In the genomic region with DNA sequence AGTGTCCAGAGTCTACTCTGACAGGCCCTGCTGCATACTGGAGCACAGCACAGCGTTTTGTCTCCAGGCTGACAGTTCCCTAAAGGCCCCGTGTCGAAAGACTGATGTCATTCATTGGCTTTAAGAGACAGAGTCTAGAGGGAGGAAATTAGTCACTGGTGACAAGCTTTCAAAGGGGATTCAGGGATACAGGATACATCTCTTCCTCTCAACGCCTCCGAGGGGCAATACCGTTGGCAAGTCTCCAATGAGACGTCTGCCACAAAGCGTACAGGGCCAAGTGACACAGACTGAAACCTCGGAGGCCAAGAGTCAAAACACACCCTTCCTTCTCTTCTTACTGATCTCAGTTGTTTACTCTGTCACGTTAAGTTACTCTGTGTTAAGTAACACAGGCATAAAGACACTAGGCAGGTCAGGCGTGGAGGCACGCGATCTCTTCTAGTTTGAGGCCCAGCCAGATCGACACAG, we compare ENCODE assay signal across 9 mouse cellular contexts. TPM values are rescaled to one million over a fixed set of nuclear protein-coding genes. Genes with fewer than 3 reads are reported as not detected.
DNase-seq lines count a peak whose midpoint lies in the region; ATAC-seq and TF ChIP-seq lines count a peak whose summit lies in the region.
"Had no signal": no experiment of that assay in that cellular context is flagged by ENCODE, and none has a peak within 500 bp of the region (broad histone marks: within the 10 kb centered on the region; RNA-seq: fewer than 3 reads in every experiment).

No protein-coding gene starts in this region.

- H3K36me3 ChIP-seq in heart, embryonic 15.5 days = no peaks in the 10 kb centered on the region
- H3K36me3 ChIP-seq in small intestine, adult 2 months (ENCODE audit: control insufficient read depth, insufficient read depth, low read length) = no peaks in the 10 kb centered on the region

- no peak for TF ChIP-seq CTCF in small intestine, adult 2 months (IDR thresholded peaks at IDR 0.05; ENCODE audit: extremely low read depth, insufficient read length, insufficient replicate concordance, low read depth, low read length)

- peaks cover 12% of the 10 kb centered on the region for H3K4me1 ChIP-seq in heart, embryonic 15.5 days (replicated peaks)
- peaks cover 2% of the 10 kb centered on the region; the same call in 1 of the 2 replicates for H3K4me1 ChIP-seq in small intestine, adult 2 months (ENCODE audit: control insufficient read depth, insufficient read depth, insufficient read length, low read length)

- no peaks in the 10 kb centered on the region for H3K27me3 ChIP-seq in heart, embryonic 15.5 days
- no peaks in the 10 kb centered on the region for H3K27me3 ChIP-seq in small intestine, adult 2 months (ENCODE audit: control insufficient read depth, insufficient read depth, low read length)

- TF ChIP-seq POLR2A in small intestine, adult 2 months (IDR thresholded peaks at IDR 0.05; ENCODE audit: low read depth, low read length) = no peak

- peak; percentile 55 to 59 for DNase-seq in cerebellum, postnatal 10 days
- no peak for DNase-seq in cerebellum, adult 9-11 months
- DNase-seq in adrenal gland, postnatal 36 days = peak; percentile 35 to 46
- DNase-seq in kidney, postnatal 36 days = peak; percentile 59 to 81
- no peak for DNase-seq in testis, postnatal 14 days (ENCODE audit: low spot score)
- no peak for DNase-seq in urinary bladder, postnatal 14 days (ENCODE audit: low spot score)

- H3K4me3 ChIP-seq in heart, embryonic 15.5 days = no peak overlapping the region
- H3K4me3 ChIP-seq in small intestine, adult 2 months (ENCODE audit: low read depth, low read length) = no peak overlapping the region

- 26% methylated on average over 14 of the region's 14 CpGs for WGBS in heart, embryonic 15.5 days
- 26% methylated on average over 14 of the region's 14 CpGs for WGBS in small intestine, adult 2 months

- H3K27ac ChIP-seq in heart, embryonic 15.5 days = peak overlapping the region; percentile 13; the same call in 1 of the 2 replicates
- H3K27ac ChIP-seq in small intestine, adult 2 months (ENCODE audit: insufficient read depth, low read depth, low read length) = peak overlapping the region; percentile 9; the same call in 1 of the 2 replicates

- H3K9ac ChIP-seq in heart, embryonic 15.5 days = no peak overlapping the region

- H3K4me2 ChIP-seq in heart, embryonic 15.5 days = no peak overlapping the region

- ATAC-seq in heart, embryonic 15.5 days (replicated peaks; ENCODE audit: insufficient number of reproducible peaks, insufficient read depth, low FRiP score, low read depth) = peak; percentile 56; the same call in 1 of the 2 replicates

- H3K9me3 ChIP-seq in heart, embryonic 15.5 days (replicated peaks) = no peaks in the 10 kb centered on the region

RNA-seq across cellular contexts. Expression of a gene that starts 10.6 kb away (rescaled TPM):
- 10 to 100 TPM; 20.9 to 21.9 TPM for total RNA-seq in adrenal gland, postnatal 36 days (2021)
- 41.9 and 43.8 TPM in 2 replicates for polyA plus RNA-seq in heart, embryonic 15.5 days (2015; fragmentation: Nextera tagmentation; extraction: Ambion mirVana)
- 16.7 and 29.0 TPM in 2 replicates for polyA plus RNA-seq in small intestine, adult 2 months (2012; rRNA removed)

RNA-seq across cellular contexts. Expression of a gene that starts 21.6 kb away (rescaled TPM):
- 10 to 100 TPM; 23.0 to 24.3 TPM for total RNA-seq in adrenal gland, postnatal 36 days (2021)
- polyA plus RNA-seq in heart, embryonic 15.5 days (2015; fragmentation: Nextera tagmentation; extraction: Ambion mirVana) = 3.2 and 3.9 TPM in 2 replicates
- polyA plus RNA-seq in small intestine, adult 2 months (2012; rRNA removed) = 4.0 and 7.1 TPM in 2 replicates

RNA-seq across cellular contexts. Expression of a gene that starts 30.4 kb away (rescaled TPM):
- not detected for total RNA-seq in adrenal gland, postnatal 36 days (2021)
- polyA plus RNA-seq in heart, embryonic 15.5 days (2015; fragmentation: Nextera tagmentation; extraction: Ambion mirVana) = not detected in 2 replicates
- not detected in 2 replicates for polyA plus RNA-seq in small intestine, adult 2 months (2012; rRNA removed)
- polyA plus RNA-seq: frontal cortex, adult 2 months had no signal

Comparison
In these comparisons a context has a peak if more than half of its experiments do, and no peak if none do; other contexts are left out.
1. DNase-seq: peak in cerebellum, postnatal 10 days (2 of 2), adrenal gland, postnatal 36 days (2 of 2) and kidney, postnatal 36 days (2 of 2); none in cerebellum, adult 9-11 months (single experiment), testis, postnatal 14 days (single experiment) and urinary bladder, postnatal 14 days (single experiment).